Mouse (Mus musculus): Measurements from ENCODE around the gene Mbnl1.

DNA sequence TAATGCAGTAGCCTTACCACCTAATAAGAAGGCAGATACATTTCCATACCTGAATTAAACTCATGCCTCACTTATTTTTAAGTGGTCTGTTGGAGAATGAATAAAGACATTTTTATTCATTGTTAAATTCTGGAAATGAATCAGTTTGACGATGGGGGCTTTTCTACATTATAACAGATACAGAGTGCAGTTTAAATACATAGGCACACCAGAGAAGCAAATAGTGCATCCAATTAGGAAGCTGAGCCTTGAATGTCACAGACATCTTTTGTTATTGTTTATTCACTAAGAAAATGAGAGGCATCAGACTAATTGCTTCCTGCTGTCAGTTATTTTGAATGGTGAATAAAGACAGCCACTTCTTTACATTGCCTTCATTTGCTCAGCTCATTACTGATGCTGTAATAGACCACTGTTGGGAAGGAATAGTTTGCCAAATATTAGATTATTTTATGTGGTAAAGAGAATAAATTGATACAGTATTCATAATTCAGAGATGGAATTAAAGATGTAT lies 95.6 kb downstream of the Mbnl1 start:
- TF ChIP-seq EP300 (IDR thresholded peaks at IDR 0.05; ENCODE audit: low read depth) (no peak), CTCF (IDR thresholded peaks at IDR 0.05; ENCODE audit: low read depth) (no peak)

Data from heart, postnatal 0 days (tissue).